Mouse (Mus musculus): ENCODE results near the gene Faf1.

Faf1 gene

GRCm38 (mm10) chr4:109978068-109978857 lies 301.9 kb downstream of the Faf1 start:
- DNase-seq (ENCODE audit: low read depth in 2 of 2, low spot score in 2 of 2), result no peak

DNA sequence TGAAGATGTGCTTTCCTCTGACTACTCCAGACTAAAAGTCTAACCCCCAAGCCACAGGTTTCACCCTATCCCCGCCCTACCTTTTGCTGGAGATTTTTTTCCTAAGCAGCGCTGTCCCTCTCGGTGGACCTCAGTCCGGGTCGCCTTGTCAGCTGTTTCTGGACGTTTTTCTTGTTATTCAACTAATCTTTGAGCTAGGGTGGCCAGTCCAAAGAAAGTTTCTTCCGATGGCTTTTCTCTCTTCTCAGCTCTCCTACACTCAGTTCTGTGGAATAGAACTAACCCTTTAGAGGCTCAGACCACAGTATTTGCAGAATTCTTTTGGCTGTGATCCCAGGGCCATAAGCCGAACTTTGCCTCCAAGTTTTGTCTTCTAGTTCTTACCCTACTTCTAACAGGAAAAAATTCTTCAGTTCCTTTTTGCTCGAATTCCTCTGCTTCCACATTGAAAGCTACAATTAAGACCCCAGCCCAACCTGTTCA lies 302.5 kb downstream of the Faf1 start:
- DNase-seq (ENCODE audit: low read depth in 2 of 2, low spot score in 2 of 2), result no peak

DNA sequence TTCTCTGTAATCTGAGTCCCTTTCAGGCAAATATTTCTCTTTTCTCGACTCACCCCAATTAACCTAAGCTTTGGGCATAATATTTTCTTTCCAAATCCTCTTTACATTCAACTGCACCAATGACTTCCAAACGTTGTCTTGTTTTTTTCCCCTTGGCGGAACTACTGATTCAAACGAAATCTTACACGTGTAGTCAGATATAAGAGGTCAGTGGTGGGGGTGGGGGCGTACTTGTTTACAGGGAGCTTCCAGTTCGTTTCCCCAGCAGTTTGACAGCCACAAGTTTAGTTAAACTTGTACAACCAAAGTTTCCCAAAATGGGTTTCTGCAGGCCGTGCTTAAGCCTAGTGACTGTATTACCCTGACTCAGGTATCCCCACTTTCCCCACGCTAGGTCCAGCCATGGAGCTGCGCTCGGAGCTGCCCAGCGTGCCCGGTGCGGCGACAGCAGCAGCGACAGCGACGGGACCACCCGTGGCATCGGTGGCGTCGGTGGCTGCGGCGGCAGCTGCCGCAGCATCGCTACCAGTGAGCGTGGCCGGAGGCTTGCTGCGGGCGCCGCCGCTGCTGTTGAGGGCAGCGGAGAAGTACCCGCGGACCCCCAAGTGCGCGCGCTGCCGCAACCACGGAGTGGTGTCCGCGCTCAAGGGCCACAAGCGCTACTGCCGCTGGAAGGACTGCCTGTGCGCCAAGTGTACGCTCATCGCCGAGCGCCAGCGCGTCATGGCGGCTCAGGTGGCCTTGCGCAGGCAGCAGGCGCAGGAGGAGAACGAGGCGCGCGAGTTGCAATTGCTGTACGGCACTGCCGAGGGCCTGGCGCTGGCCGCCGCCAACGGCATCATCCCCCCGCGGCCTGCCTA lies 303.3 kb downstream of the Faf1 start:
- no peak for DNase-seq (ENCODE audit: low read depth in 2 of 2, low spot score in 2 of 2)

GRCm38 (mm10) chr4:109980321-109981082 lies 304.1 kb downstream of the Faf1 start:
- DNase-seq (ENCODE audit: low read depth in 2 of 2, low spot score in 2 of 2), result no peak

- no peak for DNase-seq (ENCODE audit: low read depth in 2 of 2, low spot score in 2 of 2)
Measured at GRCm38 (mm10) chr4:109981083-109981870, 304.9 kb downstream of the Faf1 start.

DNA sequence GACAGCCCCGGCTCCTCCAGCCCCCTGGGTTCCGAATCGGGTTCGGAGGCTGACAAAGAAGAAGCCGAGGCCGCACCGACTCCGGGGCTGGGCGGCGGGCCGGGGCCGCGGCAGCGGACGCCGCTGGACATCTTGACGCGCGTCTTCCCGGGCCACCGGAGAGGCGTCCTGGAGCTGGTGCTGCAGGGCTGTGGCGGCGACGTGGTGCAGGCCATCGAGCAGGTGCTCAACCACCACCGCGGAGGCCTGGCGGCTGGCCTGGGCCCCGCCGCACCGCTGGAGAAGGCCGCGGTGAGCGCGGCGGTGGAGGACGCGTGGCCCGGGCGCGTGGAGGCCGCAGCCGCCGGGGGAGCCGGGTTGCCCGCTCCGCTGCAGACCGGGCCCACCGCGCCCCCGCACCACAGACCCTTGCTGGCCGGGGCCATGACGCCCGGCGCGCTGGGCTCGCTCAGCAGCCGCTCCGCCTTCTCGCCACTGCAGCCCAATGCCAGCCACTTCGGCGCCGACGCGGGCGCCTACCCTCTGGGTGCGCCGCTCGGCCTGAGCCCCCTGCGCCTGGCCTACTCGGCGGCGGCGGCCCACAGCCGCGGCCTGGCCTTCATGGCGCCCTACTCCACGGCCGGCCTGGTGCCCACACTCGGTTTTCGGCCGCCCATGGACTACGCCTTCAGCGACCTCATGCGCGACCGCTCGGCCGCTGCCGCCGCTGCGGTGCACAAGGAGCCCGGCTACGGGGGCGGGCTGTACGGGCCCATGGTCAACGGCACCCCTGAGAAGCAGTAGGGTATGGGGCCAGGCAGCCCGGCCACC lies 305.7 kb downstream of the Faf1 start:
- no peak for DNase-seq (ENCODE audit: low read depth in 2 of 2, low spot score in 2 of 2)

DNA sequence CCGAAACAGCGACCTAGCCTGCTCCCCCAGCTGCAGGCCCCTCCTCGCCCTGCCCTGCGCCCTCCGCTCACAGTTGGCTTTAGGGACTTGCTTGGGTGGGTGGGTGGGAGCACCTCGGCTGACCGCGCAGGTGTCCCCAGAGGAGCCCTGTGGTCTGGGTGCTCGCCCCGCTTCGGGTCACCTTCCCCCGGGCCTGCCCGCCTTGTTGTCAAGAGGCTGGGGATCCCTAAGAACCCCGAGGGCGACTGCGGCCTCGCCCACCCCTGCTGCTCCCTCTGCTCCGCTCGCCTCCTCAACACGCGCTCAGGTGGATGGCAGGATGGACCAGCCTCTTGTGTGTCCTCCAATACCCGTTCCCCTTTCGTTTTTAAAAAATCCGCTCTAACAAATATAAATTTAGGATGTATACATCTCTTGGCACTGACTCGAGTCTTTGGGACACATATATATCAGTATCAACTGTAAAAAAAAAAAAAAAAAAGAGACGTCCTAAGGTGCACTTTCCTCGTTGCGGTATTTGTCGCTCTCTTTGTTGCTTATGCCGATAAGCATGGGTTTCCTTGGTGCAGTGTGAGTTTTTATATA lies 306.4 kb downstream of the Faf1 start:
- no peak for DNase-seq (ENCODE audit: low read depth in 2 of 2, low spot score in 2 of 2)

DNA sequence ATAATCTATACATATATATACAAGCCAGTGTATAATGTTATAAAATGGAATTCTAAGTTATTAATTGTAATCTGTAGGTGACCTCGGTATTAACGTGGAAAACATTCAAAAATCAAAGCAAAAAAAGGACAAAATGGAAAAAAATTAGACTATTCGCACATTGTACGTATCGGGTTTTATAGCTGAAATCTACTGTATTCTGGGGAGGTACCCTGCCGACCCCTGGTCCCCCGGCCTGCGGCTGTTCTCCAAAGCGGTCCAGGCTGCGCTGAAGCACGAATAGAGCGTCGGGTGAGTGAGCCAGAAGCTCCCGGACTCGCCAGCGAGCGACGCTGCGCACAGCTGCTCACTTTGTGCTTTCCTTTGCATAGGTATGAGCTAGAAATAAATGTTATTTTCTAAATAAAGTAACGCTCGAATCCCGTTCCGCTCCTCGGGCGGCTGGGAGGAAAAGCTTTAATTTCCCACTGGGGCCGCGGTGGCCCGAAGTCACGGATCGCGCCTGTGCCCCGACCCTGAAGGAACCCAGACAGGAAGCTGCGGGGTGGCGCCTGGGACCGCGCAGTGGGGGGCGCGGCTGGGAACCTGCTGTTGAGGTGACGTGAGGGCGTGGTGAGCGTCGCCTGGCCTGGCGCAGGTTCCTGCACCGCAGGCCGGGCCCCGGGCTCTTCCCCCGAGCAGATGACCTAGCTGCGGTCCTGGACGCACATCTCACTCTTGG lies 307.1 kb downstream of the Faf1 start:
- DNase-seq (ENCODE audit: low read depth in 2 of 2, low spot score in 2 of 2), result no peak

DNA sequence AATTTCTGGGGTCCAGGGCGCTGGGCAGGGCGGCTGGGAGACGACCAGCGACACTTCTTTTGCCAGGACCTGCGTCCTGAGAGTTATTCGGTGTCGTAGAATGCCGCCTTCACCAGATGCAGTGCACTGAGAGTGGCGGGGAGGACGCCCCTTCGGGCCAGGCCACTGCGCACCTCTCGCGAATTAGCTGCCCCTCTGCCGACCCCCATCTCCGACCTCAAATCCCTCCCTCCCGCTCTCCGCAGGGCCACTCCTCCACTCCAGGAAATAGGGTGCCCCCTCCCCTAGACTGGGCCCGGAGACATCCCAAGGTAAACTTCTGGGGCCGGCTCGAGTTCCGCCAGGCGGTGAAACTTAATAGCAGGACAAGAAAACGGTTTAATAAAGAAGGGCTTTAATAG lies 307.6 kb downstream of the Faf1 start:
- no peak for DNase-seq (ENCODE audit: low read depth in 2 of 2, low spot score in 2 of 2)

GRCm38 (mm10) chr4:109984496-109985423 lies 308.4 kb downstream of the Faf1 start:
- DNase-seq (ENCODE audit: low read depth in 2 of 2, low spot score in 2 of 2), result no peak

- no peak for DNase-seq (ENCODE audit: low read depth in 2 of 2, low spot score in 2 of 2)
Measured at GRCm38 (mm10) chr4:109985424-109986172, 309.2 kb downstream of the Faf1 start.

DNA sequence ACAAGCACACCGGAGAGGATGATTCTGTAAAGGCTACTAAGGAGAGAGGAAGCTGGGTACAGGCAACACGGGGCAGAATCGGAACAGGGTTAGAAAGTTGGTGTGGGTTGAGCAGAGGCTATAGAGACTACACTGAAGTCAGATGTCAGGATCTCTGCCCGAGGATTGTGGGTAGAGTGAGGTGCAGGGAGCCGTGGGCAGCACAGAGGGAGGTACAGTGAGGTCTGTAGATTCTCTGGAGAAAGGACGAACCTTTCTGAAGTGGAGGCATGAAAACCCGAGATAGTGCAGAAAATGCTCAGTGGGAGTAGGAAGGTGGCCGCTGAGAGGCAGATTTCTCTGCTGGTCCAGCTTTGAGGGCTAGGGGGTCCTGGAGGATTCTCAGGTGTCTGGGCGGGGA lies 309.9 kb downstream of the Faf1 start:
- DNase-seq (ENCODE audit: low read depth in 2 of 2, low spot score in 2 of 2), result no peak

- no peak for DNase-seq (ENCODE audit: low read depth in 2 of 2, low spot score in 2 of 2)
Measured at GRCm38 (mm10) chr4:109986748-109987355, 310.5 kb downstream of the Faf1 start.

DNA sequence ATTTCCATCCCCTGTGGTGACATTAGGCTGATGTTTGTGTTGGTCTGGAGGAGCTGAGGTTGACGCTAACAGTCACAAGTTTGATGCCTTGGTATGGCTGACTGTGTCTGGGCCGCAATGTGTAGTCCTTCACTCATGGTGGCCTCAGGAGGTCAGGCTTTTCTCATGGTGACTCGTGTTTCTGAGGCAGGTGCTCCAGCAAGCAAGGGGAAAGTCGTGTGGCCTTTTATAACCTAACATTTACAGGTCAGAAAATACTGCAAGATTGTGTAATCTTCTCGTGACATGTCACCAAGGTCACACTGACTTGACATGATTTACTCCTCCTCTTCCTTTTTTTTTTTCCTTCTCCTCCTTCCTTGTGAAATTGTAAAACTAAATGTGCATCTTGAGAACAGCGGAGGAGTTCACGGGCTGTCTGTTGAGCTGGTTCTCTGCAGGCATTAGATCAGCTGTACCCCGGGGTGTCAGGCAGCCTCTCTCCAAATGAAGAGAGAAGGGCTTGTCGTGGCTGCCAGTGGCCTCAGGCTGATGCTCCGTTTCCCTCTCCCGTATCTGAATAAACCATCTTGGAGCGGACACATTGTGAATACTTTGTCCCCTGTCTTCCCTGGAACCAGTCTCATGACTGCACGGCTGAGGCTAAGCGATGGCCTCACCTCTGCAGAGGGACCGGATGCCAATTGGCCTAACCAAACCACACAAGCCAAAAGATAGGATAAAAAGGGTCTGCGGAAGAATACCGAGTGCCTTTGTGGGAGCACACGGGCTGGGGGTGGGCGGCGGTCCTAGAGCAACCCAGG lies 311.4 kb downstream of the Faf1 start:
- no peak for DNase-seq (ENCODE audit: low read depth in 2 of 2, low spot score in 2 of 2)

DNA sequence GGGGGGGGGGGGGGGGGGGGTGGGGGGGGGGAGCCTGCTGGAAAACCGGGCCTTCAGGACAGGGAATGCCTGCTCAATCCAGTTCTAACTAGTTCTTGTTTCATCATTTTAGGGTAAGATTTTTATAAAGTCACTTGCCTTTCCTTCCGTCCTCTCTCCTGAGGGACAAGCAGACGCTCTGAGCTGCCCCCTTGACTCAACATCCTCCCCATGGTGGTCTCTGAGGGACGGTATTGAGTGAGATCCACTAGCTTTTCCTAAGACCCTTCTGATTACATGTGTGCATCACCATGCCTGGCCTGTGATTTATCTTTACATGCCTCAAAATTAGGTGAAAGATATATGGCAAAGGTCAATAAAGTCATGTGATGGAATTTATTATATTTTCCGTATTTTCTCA lies 312.0 kb downstream of the Faf1 start:
- no peak for DNase-seq (ENCODE audit: low read depth in 2 of 2, low spot score in 2 of 2)

- DNase-seq (ENCODE audit: low read depth in 2 of 2, low spot score in 2 of 2), result no peak
Measured at GRCm38 (mm10) chr4:109989213-109989612, 312.8 kb downstream of the Faf1 start.
